Mouse (Mus musculus): Measurements from ENCODE around the gene Lclat1.

GRCm38 (mm10) chr17:73072286-73072685 is 35.5 kb upstream of the Lclat1 start:
- TF ChIP-seq TAL1 (IDR thresholded peaks at IDR 0.05; ENCODE audit: low read length) (no peak), GATA1 (IDR thresholded peaks at IDR 0.05; ENCODE audit: low read length) (no peak)
